Mouse (Mus musculus): ENCODE results near the gene Pde4b.

Gene Pde4b

GRCm38 (mm10) chr4:102605722-102606341 lies 518.5 kb downstream of the Pde4b start:
- DNase-seq (ENCODE audit: low read depth, low spot score), result no peak

DNA sequence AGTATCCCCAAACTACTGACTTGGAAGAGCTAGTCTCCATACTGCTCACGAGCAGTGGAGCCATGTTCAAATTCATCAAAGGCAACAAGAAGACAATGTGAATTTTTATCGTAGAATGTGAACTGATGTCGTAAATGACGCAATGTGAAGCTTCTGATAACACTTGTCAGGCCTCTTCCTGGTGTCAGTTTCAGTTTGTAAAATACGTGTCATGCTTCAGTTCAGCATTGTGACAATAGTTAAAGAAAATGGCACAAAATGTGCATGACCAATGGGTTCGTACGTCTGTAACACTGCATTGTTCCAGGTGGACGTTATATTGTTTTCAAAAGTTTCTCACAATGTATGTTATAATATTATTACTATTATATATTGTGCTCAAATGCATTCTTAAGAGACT lies 519.5 kb downstream of the Pde4b start:
- no peak for DNase-seq (ENCODE audit: low read depth, low spot score)

DNA sequence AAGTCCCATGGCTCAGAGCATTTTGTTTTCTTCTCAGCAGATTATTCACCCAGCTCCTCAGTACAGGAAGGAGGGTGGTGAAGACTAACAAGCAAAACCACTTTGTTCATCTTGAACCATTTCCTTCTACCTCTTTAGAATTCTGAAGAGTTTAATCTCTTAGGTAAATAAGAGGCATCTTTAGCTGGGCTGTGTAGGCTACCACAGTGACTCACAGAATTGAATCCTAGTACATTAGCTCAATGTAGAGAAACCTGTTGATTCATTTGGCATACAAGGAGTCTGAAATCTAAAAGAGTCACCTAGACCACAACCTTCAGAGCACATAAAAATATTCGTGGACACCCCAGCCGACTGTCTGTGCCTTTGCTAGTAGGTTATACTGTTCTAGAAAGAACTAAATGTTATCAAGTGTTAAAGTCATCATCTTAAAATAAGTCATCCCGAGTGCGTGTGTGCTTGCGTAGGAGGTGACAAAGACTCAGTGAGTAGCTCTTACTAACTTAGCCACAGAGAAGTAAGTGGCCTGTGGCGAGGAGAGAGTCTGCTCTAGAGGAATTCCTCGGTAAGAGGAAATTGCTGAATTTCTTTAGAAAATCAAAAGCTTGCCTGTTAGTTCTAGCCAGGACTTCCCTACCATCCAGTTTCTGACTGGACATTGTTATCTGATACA lies 520.5 kb downstream of the Pde4b start:
- DNase-seq (ENCODE audit: low read depth, low spot score), result no peak

DNA sequence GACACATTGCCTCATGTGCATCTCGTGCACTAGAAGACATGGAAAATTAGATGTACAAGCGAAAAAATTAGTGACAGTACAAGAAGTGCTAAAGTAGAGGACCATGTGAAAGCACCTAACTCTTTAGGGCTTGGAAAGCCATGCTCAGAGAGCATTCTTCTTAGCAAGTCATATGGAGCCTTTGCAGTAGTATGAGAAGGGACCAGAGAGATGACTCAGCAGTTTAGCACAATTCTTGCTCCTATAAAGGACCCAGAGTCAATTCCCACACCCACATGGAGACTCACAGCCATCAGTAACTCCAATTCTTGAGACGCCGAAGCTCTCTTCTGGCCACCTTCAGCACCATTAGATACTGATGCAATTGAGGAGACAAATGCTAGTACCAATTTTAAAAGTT lies 525.3 kb downstream of the Pde4b start:
- DNase-seq (ENCODE audit: low read depth, low spot score), result no peak

- no peak for DNase-seq (ENCODE audit: low read depth, low spot score)
Measured at GRCm38 (mm10) chr4:102617774-102618173, 530.4 kb downstream of the Pde4b start.

DNA sequence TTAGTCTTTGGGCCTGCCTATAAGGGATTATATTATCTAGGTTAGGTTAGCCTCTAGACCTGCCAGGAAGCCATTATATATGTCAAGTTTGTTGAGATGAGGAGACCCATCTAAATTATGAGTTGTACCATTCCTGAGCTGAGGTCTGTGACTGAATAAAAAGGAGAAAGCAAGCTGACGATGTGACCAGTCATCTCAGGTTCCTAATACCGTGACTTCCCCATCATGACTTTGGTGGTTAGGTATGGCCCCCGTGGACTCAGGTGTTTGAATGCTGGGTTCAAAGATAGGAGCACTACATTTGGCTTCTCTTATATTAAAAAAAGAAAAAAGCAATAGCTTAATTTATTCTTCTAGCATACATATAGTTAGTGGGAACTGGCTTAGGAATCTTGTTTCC lies 531.3 kb downstream of the Pde4b start:
- DNase-seq (ENCODE audit: low read depth, low spot score), result no peak

DNA sequence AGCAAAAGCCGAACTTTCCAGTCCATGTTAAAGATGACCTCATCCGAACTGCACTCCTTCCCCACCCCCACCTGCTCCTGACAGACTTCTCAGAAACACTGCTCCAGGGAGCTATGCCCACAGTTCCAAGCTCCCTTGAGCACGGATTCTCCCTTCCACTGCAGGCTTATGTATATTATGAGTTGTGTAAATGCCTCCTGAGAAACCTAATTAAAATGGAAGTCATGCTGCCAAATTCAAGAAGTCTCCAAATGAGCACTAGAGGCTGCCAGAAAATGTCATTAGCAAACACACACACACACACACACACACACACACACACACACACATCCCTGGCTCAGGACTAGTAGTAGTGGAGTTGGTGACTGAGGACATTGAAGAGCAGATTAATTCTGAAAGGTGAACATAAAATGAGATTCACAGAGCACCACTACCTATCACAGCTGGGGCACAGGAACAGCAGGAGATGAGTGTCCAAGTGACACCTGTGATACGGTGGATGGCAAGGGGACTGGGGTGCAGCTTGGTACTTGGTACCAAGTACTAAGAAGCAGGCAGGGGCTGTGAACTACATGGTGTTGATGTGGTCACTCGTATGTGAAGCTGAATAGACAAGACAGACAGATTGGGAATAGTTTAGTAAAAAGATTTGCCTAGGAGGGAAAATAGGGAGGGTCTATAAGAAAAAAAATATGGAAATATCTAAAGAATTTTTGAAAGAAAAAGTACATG lies 533.0 kb downstream of the Pde4b start:
- no peak for DNase-seq (ENCODE audit: low read depth, low spot score)

DNA sequence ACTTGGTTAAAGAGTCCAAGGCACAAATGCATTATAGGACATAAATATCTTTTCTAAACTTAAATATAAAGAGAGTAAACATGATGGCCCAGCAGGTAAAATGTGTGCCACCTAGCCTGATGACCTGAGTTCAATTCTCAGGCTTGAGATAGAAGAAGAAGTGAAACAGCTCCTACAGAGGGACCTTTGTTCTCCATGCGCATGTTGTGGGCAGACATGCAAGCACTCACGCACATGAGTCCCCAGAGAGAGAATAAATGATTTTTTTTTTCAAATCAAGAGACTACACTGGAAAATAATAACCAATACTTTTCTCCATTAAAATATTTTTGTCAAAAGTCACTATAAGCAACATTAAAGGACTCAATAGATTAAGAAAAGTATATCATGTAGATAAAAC lies 533.8 kb downstream of the Pde4b start:
- no peak for DNase-seq (ENCODE audit: low read depth, low spot score)

GRCm38 (mm10) chr4:102622977-102623376 lies 535.6 kb downstream of the Pde4b start:
- DNase-seq (ENCODE audit: low read depth, low spot score), result no peak

DNA sequence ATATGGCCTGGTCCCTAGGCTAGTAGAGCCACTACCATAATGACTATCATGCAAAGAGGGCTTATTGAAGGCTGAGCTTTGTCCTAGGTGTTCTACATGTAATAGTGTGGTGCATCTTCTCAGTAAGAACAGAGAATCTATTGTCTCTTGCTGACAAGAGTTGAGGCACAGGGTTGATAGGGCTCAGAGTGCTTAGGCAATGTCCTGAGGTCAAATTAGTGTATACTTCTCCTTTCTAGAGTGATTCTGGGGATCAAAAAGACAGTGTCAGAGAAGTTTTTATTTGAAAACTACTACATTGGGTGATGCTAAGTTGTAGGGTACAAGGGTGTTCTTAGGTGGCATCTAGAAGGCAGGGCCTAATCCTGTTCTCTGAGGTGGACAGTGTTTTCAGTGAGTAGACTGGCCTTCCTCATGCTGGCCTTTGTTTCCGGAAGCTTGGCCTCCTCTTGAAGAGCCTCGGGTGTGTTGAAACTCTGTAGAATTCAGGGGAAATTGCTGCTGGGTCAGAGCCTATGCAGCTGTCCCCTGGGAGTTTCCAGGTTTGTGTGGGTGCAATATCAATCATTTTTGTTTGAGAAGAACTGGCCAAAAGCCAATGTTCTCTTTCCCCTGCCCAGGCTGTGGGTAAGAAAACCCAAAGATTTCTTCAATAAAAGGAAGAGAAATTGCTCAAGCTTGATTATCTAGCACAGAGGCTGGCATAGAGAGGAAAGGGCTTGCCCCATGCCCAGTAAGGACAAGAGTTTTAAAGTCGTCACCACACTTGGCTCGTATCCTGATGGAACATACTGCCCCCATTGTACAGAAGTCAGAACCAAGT lies 536.7 kb downstream of the Pde4b start:
- DNase-seq (ENCODE audit: low read depth, low spot score), result no peak

DNA sequence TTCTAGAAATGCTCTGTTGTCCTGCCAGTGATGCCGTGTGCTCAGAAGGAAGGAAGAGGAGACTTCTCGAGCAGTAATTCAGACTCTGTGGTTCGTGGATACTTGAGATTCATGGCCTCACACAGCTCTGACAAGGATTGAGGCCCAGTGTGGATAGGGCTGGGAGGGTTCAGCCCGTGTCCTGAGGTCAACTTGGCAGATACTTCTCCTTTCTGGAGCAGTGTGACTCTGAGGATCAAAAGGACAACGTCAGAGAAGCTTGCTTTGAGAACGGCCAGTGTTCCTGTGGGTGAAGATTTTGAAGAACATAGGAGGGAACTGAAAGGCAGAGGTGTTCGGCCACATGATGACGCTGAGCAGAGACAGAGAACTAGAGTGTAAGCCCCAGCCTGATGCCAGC lies 537.6 kb downstream of the Pde4b start:
- no peak for DNase-seq (ENCODE audit: low read depth, low spot score)

- DNase-seq (ENCODE audit: low read depth, low spot score), result no peak
Measured at GRCm38 (mm10) chr4:102627799-102628198, 540.5 kb downstream of the Pde4b start.

DNA sequence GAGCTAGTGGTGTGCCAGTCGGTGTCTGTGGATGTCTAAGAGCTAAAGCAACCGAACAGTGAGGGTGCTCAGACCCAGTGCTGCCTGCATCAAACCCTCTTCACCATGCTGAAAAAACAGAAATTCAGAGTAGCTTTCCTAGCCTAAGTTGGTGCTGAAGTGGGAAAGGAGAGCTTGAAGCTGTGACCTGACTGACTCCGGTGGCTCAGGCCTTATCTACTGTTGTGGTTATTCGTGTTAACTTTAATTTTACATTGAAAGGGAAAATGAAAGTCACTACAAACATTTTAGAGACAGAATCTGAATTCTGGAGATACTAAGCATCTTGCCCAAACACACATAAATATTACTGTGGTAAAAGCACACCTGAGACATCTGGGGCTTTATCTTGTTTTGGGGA lies 542.3 kb downstream of the Pde4b start:
- no peak for DNase-seq (ENCODE audit: low read depth, low spot score)

GRCm38 (mm10) chr4:102630261-102630660 lies 542.9 kb downstream of the Pde4b start:
- no peak for DNase-seq (ENCODE audit: low read depth, low spot score)

DNA sequence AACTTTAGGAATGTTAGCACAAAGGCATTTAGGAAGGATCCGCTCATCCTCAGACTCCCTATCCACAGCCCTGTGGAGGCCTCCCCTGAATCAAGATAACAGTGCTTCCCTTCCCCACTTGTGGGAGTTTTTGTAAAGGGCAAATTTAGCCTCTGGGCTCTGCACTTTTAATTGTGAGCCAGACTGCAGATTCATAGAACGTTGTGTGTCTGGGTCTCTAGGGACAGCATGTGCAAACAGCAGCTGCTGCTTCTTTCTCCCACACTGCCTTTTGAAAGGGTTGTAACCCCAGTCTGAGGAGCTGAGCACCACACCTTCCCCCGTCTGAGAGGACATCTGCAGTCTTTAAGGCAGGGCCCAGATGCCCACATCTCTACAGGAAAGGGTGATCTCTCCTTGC lies 544.3 kb downstream of the Pde4b start:
- no peak for DNase-seq (ENCODE audit: low read depth, low spot score)

DNA sequence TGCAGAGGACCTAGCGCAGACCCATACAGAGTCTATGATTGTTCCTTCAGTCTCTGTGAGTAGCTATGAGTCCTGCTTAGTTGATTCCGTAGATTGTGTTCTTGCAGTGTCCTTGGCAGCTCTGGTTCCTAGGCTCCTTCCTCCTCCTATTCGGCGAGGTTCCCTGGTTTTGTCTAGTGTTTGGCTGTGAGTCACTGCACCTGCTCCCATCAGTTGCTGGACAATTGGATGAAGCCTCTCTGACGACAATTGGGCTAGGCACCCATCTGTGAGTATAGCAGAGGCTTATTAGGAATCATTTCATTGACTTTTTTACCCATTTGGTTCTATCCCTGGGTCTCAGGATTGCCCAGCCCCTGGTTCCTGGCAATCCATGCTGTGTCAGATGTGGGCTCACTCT lies 545.9 kb downstream of the Pde4b start:
- no peak for DNase-seq (ENCODE audit: low read depth, low spot score)

- DNase-seq (ENCODE audit: low read depth, low spot score), result no peak
Measured at GRCm38 (mm10) chr4:102635258-102635657, 547.9 kb downstream of the Pde4b start.

DNA sequence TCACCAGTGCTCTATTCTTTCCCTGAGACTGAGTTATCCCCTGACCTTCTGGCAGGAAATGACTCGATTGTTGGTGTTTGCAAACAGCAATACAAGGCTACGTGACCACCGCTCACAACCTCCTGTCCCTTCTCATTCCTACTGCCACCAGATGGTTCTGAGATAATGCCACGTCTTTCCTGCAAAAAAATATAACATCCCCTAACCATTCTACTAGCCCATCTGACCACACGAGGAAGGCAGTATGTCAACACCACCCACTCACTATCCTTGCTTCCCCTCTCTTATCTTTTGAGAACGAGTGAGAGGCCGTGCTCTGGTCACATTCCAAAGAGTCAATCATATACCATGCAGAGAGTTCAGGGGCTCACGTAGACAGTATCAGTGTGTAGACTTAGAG lies 548.6 kb downstream of the Pde4b start:
- no peak for DNase-seq (ENCODE audit: low read depth, low spot score)

GRCm38 (mm10) chr4:102637348-102637910 lies 550.1 kb downstream of the Pde4b start:
- no peak for DNase-seq (ENCODE audit: low read depth, low spot score)

- DNase-seq (ENCODE audit: low read depth, low spot score), result no peak
Measured at GRCm38 (mm10) chr4:102640942-102641341, 553.6 kb downstream of the Pde4b start.

DNA sequence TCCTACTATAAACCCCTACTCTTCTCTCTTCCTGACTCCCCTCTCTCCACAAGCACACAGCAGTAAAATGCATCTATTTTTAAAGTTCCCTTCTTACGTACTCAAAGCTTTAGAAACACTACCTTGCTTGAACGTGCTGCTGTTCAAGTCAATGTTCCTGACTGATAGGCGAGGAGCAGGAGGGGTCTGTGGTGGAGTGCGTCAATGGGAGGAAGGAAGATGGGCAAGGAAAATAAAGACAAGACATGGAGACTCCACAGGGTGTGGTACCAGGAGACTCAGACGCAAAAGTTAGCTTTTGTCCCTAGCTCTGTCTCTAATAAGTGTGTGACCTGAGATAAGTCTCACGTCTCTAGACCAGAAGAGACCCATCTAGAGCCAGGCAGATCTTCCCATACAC lies 556.7 kb downstream of the Pde4b start:
- DNase-seq (ENCODE audit: low read depth, low spot score), result no peak

DNA sequence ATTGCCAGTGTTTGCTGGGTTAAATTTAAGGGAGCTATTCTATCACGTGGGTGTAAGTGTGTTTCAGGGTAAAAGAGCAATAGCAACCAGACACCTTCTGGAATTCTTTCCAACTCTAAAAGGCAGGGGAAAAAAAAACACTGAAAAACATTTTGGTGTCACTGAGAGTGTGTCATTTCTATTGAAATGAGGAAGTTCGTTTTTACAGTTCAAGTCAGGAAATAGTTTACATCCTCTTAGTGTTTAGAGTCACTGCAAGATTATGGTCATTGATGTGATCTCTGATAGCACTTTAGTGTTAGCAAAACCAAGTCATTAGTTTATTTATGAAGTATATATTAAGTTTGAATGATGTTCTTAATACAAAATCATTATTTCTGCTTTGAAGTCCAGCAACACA lies 559.7 kb downstream of the Pde4b start:
- no peak for DNase-seq (ENCODE audit: low read depth, low spot score)

Data from telencephalon, adult 2 months (tissue).